Mouse (Mus musculus) liver, adult 2 months (tissue): ENCODE measurements around the gene Grk5. TPM values are rescaled to one million over a fixed set of nuclear protein-coding genes. Genes with fewer than 3 reads are reported as not detected.

Experiments
- DNase-seq: peaks from one replicate; pipeline ENCODE4 v3.0.0-alpha.2; 2011; ENCODE audit warnings: low read depth, low spot score; ENCODE audit errors: extremely low read depth
- H3K27ac ChIP-seq: fragments of 200-500 bp; replicated peaks from 2 replicates; pipeline ENCODE4 v1.5.1; 2012; ENCODE audit warnings: low read depth, mild to moderate bottlenecking, control low read depth, inconsistent platforms, low read length; ENCODE audit not compliant: insufficient read depth
- H3K27me3 ChIP-seq: fragments of 200-500 bp; 2 replicates; pipeline ENCODE4 v1.6.1; 2012; ENCODE audit warnings: mild to moderate bottlenecking, moderate library complexity, low read length, inconsistent platforms; ENCODE audit not compliant: control insufficient read depth, insufficient read depth
- H3K36me3 ChIP-seq: fragments of 200-500 bp; 2 replicates; pipeline ENCODE4 v1.6.1; 2012; ENCODE audit warnings: low read length, inconsistent platforms; ENCODE audit not compliant: control insufficient read depth, insufficient read depth
- H3K4me1 ChIP-seq: fragments of 200-500 bp; 2 replicates; pipeline ENCODE4 v1.6.1; 2011; ENCODE audit warnings: low read length; ENCODE audit not compliant: control insufficient read depth, insufficient read depth
- H3K4me3 ChIP-seq: fragments of 200-500 bp; 2 replicates; pipeline ENCODE4 v1.5.1; 2011; ENCODE audit warnings: low read depth, mild to moderate bottlenecking, control low read depth, low read length, moderate library complexity; ENCODE audit not compliant: insufficient read depth
- H3K79me2 ChIP-seq: fragments of 200-500 bp; 2 replicates; pipeline ENCODE4 v1.6.1; 2012; ENCODE audit warnings: inconsistent platforms, mild to moderate bottlenecking, low read length, moderate library complexity; ENCODE audit not compliant: control insufficient read depth, insufficient read depth
- H3K9ac ChIP-seq: fragments of 200-500 bp; 2 replicates; pipeline ENCODE4 v1.6.1; 2012; ENCODE audit warnings: low read depth, mild to moderate bottlenecking, control low read depth, inconsistent platforms, low read length
- CTCF ChIP-seq: fragments of 200-500 bp; IDR thresholded peaks from 2 replicates; pipeline ENCODE4 v1.5.1; 2011; ENCODE audit warnings: low read depth, low read length, control low read depth
- POLR2A ChIP-seq: fragments of 200-500 bp; IDR thresholded peaks from 2 replicates; pipeline ENCODE4 v1.6.1; 2011; ENCODE audit warnings: low read length, control low read depth; ENCODE audit not compliant: insufficient read depth; ENCODE audit errors: extremely low read depth
- WGBS: fragments of 180-500 bp; shearing (Covaris S2); methylation state at CpG from one replicate; pipeline ENCODE4 v1.1.7; 2018; 5-methylcytosine and 5-hydroxymethylcytosine counted together
- polyA plus RNA-seq: library from polyadenylated mRNA; depleted of rRNA; stranded (reverse); fragments of >200 nt; gene quantifications from 2 replicates; pipeline ENCODE4 v1.2.3, GENCODE M21; 2012
- total RNA-seq: library from RNA; depleted of rRNA; stranded (reverse); fragments of >200 nt; gene quantifications from 2 replicates; pipeline ENCODE4 v1.2.3, GENCODE M21; 2014

Gene Grk5
- total and polyA plus RNA-seq, 2 experiments = 0.48 to 2.2 TPM

- TF ChIP-seq CTCF (no peak), POLR2A (no peak)
- Histone ChIP-seq H3K79me2 (no peaks in the 10 kb centered on the region), H3K36me3 (no peaks in the 10 kb centered on the region), H3K27me3 (no peaks in the 10 kb centered on the region), H3K4me3 (no peak overlapping the region), H3K9ac (no peak overlapping the region), H3K27ac (no peak overlapping the region), H3K4me1 (no peaks in the 10 kb centered on the region; the same call in none of the 2 replicates)
- DNase-seq = peak; percentile 33
- 51% methylated on average over 1 of the region's 1 CpGs for WGBS
Measured at GRCm38 (mm10) chr19:60972281-60973015, 82.9 kb downstream of the Grk5 start.

GRCm38 (mm10) chr19:60973508-60973907, 84.0 kb downstream of the Grk5 start:
- no peaks in the 10 kb centered on the region for H3K79me2 ChIP-seq
- H3K9ac ChIP-seq = no peak overlapping the region
- H3K36me3 ChIP-seq = no peaks in the 10 kb centered on the region
- TF ChIP-seq CTCF (no peak), POLR2A (no peak)
- no peak for DNase-seq
- H3K27ac ChIP-seq = no peak overlapping the region
- no peaks in the 10 kb centered on the region for H3K27me3 ChIP-seq
- H3K4me1 ChIP-seq = no peaks in the 10 kb centered on the region; the same call in 1 of the 2 replicates
- no peak overlapping the region for H3K4me3 ChIP-seq
- 91% methylated on average over 2 of the region's 2 CpGs for WGBS

GRCm38 (mm10) chr19:60979581-60979980, 90.0 kb downstream of the Grk5 start:
- no peak overlapping the region for H3K27ac ChIP-seq
- H3K27me3 ChIP-seq = no peaks in the 10 kb centered on the region
- 74% methylated on average over 1 of the region's 1 CpGs for WGBS
- no peak for TF ChIP-seq CTCF
- TF ChIP-seq POLR2A = no peak
- no peaks in the 10 kb centered on the region for H3K4me1 ChIP-seq
- H3K9ac ChIP-seq = no peak overlapping the region
- no peak overlapping the region for H3K4me3 ChIP-seq
- no peaks in the 10 kb centered on the region for H3K36me3 ChIP-seq
- H3K79me2 ChIP-seq = no peaks in the 10 kb centered on the region
- no peak for DNase-seq

GRCm38 (mm10) chr19:60981391-60981790, 91.8 kb downstream of the Grk5 start:
- H3K27ac ChIP-seq = no peak overlapping the region
- H3K27me3 ChIP-seq = no peaks in the 10 kb centered on the region
- H3K4me3 ChIP-seq = no peak overlapping the region
- no peak for TF ChIP-seq CTCF
- TF ChIP-seq POLR2A = no peak
- H3K9ac ChIP-seq = no peak overlapping the region
- no peak for DNase-seq
- WGBS = 86% methylated on average over 5 of the region's 5 CpGs
- no peaks in the 10 kb centered on the region for H3K4me1 ChIP-seq
- no peaks in the 10 kb centered on the region for H3K79me2 ChIP-seq
- no peaks in the 10 kb centered on the region for H3K36me3 ChIP-seq

- WGBS = 83% methylated on average over 2 of the region's 2 CpGs
- no peak overlapping the region for H3K27ac ChIP-seq
- no peaks in the 10 kb centered on the region for H3K79me2 ChIP-seq
- no peaks in the 10 kb centered on the region for H3K27me3 ChIP-seq
- no peaks in the 10 kb centered on the region for H3K36me3 ChIP-seq
- no peaks in the 10 kb centered on the region for H3K4me1 ChIP-seq
- no peak overlapping the region for H3K4me3 ChIP-seq
- TF ChIP-seq POLR2A (no peak), CTCF (no peak)
- no peak overlapping the region for H3K9ac ChIP-seq
- no peak for DNase-seq
Measured at GRCm38 (mm10) chr19:60981894-60982293, 92.3 kb downstream of the Grk5 start.

- Histone ChIP-seq H3K9ac (no peak overlapping the region), H3K79me2 (no peaks in the 10 kb centered on the region), H3K27me3 (no peaks in the 10 kb centered on the region), H3K36me3 (no peaks in the 10 kb centered on the region), H3K4me3 (no peak overlapping the region), H3K4me1 (no peaks in the 10 kb centered on the region), H3K27ac (no peak overlapping the region)
- 84% methylated on average over 5 of the region's 5 CpGs for WGBS
- DNase-seq = no peak
- TF ChIP-seq CTCF (no peak), POLR2A (no peak)
Measured at GRCm38 (mm10) chr19:60989766-60990165, 100.2 kb downstream of the Grk5 start.
